Mouse (Mus musculus) c-Kit-negative CD71-positive TER-119-positive erythroid progenitor cells, embryonic 14.5 days (primary cell): ENCODE results near the gene Cirbp.

Experiments used
- DNase-seq: peaks from one replicate; pipeline ENCODE4 v3.0.0-alpha.2; 2013; ENCODE audit warnings: low read depth, low spot score

The Cirbp gene

DNA sequence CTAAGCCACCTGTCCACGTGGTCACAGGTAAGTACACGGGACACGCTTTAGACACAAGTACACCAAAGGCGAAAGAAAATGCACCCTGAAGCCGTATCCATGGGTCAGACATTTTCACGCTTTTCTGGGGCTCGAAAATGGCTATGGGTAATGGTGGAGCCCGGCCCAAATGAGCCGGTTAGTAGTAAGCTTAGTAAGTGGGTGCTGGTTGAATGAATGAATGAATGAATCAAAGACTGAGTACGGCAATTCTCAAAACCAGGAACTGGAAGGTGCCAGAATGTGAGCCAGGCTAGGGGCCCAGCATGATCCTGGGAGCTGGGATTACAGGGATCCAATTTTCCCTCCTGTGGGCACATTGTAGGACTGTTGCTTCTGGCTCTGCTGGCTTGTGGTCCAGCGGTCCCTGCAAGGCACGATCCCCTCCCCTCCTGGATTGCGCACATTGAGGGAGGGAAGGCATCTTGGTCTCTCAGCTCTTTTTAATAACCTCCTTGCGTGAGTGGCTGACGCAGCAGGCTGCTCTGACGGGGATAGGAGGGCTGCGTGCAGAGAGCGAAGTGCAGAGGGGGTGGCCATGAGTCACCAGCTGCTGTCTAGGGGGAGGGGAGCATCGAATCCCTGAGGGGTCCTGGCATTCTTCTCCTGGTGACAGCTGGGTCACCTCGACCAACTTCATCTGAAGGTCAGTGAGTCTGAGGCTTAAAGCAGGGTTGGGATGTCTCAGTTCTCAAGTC, at the start of gene Cirbp:
Gene Cirbp (plus strand): TSS at position 594 of the 737 bp plus-strand sequence.
- DNase-seq, result no peak

DNA sequence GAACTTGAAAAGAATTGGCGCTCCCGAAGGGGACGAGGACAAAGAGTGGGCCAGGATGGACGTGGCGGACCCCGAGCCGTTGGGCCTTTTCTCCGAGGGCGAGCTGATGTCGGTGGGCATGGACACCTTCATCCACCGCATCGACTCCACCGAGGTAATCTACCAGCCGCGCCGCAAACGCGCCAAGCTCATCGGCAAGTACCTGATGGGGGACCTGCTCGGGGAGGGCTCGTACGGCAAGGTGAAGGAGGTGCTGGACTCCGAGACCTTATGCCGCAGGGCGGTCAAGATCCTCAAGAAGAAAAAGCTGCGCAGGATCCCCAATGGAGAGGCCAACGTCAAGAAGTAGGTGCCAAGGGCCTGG, 49.2 kb upstream of the Cirbp start:
- DNase-seq, result no peak

DNA sequence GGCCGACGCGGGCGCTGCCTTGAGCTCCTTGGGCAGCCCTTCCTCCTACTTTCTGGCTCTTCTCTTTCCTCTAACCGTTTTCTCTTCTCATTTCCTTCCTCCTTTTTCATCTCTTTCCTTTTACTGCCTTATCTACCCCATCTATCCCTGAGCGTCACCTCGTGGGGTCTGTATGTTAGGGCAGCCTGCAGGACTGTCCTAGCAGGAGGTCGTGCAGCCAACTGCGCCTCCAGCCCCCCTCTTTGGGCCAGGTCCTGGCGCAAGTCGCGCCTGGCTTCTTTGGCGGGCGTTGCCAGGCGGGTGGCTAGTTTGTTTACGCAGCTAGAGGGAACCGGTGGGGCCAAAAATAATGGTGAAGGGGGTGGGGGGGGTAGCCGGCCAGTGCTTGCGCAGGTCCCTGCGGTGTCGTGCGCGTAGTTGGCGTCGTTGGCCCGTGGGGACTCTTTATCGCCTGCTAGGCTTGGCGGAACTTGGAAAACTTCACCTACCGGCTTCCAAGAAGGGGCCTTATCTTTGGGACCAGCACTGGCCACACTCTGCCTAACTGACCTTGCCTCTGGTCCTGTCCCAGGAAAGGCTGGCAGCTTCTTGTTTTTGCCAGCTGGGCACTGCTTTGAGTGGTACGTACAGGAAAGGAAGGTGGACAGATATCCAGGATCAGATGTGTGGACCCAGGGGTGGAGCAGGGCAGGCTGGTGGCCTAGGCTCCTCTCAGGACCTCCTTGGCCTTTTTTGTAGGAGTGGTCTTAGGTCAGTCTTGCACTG, 48.7 kb upstream of the Cirbp start:
- DNase-seq, result peak; percentile 69

DNA sequence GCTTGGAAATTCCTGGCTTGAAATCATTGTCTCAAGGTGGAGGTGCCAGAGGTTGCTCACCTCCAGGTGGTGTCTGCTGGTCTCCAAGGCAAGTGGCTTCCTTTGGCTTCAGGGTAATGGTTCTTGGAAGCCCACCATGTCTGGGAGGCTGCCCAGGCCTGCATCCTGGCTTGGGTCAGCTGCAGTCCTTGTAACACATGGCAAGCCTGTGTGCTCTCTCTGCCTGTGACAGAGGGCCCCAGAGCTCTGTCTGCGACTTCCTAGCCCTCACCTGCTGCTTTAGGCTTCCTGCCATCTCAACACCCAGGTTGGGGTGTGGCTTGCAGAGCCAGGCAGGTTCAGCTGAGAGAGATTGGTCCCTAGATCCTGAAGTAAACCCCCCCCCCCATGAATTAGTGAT, 48.0 kb upstream of the Cirbp start:
- no peak for DNase-seq

DNA sequence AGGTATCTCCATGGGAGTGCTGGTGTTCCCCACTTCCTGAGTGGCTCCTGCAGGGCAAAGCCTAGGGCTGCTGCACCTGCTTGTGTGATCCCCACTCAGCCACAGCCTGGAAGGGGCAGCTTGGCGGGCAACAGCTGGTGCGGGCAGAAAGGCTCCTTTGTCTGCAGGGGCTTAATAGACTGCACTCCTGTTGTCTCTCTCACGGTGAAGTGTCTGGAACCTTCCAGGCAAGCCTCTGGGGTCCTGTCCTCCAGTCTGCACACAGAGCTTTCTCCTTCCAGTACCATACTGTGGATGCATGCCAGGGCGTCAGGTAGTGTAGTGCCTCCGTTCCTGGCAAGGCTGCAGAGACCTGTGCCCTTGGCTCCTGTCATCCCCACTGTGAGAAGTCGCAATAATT, 47.2 kb upstream of the Cirbp start:
- no peak for DNase-seq

DNA sequence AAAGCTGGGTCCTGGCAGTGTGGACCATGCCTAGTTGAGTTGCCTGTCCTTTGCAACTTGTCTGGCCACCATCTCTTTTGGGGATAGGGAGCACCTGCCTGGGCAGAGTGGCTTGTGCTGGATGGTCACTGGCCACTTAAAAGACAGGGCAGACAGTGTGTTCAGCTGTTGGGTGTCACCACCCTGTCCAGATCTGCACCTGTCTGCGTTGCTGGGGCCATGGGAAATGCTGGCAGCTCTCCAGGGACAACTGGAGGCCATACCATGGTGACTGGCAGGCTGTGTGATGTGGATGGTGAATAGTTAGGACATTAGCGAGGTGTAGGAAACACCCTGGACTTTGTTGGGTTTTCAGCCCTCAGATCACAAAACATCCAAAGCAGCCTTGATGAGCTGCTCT, 45.6 kb upstream of the Cirbp start:
- DNase-seq, result no peak

DNA sequence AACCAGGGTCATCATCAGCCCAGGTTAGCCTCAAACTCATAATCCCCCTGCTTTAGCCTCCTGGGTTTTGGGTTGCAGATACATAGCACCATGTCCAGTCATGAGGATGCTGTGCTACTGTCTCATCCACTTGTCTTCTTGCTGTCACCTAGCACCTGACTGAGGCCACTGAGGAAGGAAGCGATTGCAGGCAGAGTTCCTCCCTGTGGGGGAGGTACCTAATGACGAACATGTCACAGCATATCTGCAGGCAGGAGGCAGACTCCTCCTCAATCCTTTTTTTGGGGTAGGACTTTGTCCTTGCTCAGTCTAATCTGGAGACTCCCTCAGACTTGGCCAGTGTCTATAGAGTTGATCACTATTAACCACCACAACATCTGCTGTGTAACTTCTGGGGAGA, 44.1 kb upstream of the Cirbp start:
- DNase-seq, result no peak

DNA sequence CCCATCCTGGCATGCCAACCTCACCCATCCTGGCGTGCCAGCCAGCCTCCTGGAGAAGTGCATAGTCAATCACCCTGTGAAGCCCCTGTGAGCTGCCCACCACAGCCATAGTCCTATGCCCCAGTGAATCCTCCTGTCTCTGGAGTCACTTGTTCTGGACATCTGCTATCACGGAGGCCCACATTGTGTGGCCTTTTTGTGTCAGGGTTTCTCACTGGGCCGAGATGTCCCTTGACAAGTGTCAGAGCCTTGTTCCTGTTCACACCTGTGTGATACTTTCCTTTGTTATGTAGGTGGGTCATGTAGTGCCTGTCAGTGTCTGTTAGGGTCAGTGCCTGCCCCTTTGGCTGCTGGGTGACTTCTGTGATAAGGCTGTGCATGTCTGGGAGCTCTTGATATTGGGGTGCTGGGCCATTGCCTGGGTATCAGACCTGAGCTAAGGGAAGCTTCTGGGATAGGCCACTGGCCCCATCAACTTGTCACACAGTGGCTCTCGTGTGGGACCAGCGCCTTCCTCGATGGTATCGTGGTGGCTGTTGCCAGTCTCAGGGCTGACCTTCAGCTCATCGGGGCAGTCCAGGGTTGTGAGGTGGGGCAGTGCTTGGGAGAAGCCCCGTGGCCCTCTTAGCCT, 41.7 kb upstream of the Cirbp start:
- no peak for DNase-seq

DNA sequence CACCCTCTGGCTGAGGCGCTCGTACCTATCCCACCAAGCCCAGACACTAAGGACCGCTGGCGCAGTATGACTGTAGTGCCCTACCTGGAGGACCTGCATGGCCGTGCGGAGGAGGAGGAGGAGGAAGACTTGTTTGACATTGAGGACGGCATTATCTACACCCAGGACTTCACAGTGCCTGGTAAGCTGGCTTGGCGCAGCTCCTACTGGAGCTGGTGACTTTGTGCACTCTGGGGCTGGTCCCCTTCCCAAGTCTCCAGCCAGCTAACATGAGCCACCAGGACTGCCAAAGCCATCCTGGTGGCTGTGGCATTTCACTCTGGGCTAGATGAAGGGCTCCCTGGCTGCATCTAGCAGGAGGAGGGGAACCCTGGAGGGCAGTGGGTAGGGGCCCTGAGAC, 37.9 kb upstream of the Cirbp start:
- no peak for DNase-seq

DNA sequence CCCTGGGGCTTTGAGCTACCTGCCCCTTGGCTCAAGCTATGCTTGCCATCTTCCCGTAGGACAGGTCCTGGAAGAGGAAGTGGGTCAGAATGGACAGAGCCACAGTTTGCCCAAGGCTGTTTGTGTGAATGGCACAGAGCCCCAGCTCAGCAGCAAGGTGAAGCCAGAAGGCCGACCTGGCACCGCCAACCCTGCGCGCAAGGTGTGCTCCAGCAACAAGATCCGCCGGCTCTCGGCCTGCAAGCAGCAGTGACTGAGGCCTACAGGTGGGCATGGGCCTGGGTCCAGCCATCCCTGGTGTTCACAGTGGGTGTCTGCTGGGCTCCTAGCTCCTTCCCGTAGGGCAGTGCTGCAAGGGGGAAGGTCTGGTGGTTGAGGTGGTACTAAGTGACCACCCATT, 35.9 kb upstream of the Cirbp start:
- no peak for DNase-seq

DNA sequence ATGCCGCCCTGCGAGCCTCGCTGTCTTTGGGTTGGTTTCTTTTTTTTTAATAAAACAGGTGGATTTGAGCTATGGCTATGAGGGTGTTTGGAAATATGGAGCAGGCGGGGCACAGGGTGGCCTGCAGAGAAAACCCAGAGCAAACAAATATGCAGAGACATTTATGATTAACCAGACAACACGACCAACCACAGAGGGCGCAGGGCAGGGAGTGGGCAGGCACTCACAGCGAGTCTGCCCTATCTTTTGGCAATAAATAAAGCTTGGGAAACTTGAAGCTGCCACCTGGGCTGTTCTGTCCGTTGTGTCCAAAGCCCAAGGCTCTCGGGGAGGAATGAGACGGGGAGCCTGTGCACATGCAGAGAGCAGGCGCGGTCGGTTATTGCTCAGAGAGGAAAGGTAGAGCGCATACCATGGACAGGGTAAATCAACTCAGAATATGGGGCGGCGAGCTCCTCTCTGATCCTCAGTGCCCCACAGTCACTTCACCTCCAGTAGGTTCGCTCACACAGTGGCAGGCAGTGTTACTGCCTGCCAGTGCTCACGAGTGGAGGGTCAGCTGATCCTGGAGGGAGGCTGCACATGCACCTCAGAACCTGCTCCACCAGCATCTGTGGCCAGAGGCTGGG, 35.3 kb upstream of the Cirbp start:
- no peak for DNase-seq

DNA sequence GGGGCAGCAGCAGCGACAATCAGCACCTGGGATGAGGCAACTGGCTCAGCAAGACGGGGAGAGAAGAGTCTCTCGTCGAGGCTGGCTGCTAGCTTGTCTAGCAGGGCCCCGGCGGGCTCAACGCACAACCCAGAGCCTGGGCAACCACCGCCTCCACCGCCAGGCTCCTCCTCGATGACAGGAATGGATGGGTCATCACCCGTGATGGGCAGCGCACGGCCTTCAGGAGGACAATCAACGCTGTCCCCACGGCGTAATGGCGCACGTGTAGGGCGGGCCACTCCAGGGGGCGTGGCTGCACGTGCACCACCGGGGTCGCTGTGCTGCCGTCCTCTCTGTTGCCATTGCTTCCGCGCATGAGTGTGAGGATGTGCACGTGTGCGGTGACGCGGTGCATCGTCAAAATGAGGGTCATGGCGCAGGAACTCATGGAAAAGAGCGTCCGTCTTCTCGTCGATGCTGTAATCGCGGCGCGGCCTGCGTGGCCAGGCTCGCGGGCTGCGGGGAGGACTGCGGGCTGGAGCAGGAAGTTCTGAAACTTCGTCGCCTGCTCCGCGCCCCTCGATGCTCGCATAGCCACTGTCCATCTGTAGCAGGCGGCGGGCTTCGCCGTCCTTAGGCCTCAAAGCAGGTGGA, 34.4 kb upstream of the Cirbp start:
- DNase-seq, result no peak

DNA sequence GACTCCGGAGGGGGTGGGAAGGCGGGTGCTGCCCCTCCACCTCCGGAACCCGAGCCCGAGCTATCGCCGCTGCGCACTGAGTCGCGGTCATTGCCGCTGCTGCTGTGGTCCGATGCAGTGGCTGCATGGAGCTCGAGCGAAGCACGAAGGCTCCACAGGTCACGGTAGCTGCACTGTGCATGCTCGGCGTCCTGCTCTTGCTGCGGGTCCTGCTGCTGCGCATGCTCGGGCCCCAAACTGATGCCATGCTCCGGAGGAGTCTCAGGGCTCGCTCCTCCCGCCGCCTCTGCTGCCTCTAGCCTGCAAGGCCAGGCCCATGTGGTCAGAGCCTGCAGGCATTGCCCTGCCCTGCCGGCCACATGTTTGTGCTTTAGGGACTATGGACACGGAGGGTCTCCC, 33.8 kb upstream of the Cirbp start:
- DNase-seq, result no peak

DNA sequence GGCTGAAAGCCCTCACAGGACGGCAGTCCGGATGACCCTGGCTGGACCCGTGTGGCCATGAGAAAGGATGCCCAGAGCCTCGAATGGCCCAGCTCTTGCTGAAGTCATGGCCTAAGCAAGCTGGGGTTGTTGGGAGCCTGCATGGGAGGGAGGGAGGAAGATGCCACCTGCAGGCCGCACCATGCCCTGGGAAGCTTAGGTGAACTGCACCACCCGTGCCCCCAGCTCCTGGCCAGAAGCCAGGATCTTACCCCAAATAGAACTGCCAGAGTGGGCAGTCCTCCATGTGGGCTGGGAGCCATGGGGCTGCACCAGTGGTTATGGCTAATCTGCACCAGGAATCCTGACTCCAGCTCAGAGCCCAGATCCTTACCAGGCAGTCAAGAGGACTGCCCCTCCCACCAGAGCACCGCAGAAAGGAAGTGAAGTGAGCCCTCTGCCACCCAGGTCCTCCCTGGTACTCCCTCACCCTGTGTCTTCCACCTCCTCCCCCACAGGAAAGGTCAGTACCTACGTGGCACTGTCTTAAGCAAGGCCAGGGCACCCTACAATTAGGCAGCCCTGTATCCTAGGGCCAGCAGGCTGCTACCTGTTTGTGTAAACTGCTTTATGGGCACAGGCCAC, 32.4 kb upstream of the Cirbp start:
- no peak for DNase-seq

DNA sequence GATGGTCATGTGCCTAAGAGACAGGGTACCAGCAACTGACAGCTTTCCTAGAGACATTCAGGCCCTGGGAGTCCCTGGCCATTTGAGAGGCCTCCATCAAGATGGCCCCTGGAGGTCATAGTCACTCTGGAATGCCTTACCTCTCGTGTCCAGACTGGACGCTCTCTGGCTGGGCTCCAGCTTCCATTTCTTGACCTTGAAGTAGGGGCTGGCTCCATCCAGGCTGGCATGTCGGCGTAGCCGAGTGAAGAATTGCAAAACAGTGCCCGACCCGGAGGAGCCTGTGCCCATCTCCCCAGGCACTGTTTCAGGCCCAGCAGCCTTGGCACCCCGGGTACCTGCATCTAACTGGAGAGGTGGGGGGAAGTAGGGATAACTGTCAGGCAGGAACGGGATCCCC, 31.4 kb upstream of the Cirbp start:
- DNase-seq, result no peak

DNA sequence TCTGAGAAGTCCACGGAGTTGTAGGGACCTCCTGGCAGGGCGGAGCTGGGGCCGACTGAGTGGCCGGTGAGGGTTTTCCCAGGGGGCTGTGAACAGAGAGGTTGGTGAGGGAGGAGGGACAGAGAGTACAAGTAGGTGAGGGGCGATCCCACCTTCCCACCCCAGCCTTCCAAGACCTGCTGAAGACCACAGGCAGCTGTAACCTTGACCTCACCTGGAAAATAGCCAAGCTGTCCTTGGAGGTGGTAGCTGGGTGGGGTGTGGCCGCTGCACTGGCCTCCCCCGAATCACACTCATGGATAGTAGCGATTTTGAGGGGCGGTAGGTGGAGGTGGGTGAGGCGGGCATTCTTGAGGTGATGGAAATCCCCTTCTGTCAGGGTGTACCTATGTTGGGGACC, 30.6 kb upstream of the Cirbp start:
- no peak for DNase-seq

DNA sequence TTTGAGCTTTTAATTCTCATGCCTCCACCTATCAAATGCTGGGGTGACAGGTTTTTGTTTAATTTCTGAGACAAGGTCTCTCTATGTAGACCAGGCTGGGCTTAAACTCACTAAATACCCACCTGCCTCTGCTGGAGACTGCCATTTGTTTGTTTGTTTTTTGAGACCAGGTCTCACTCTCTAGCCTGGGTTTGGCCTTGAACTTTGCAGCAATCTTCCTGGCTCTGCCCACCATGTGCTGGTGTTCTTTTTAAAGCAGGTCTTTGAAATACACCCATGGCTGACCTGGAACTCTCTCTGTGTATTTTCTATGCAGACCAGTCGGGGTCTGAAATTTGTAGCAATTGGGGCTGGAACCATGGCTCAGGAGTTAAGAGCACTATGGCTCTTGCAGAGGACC, 30.1 kb upstream of the Cirbp start:
- no peak for DNase-seq

DNA sequence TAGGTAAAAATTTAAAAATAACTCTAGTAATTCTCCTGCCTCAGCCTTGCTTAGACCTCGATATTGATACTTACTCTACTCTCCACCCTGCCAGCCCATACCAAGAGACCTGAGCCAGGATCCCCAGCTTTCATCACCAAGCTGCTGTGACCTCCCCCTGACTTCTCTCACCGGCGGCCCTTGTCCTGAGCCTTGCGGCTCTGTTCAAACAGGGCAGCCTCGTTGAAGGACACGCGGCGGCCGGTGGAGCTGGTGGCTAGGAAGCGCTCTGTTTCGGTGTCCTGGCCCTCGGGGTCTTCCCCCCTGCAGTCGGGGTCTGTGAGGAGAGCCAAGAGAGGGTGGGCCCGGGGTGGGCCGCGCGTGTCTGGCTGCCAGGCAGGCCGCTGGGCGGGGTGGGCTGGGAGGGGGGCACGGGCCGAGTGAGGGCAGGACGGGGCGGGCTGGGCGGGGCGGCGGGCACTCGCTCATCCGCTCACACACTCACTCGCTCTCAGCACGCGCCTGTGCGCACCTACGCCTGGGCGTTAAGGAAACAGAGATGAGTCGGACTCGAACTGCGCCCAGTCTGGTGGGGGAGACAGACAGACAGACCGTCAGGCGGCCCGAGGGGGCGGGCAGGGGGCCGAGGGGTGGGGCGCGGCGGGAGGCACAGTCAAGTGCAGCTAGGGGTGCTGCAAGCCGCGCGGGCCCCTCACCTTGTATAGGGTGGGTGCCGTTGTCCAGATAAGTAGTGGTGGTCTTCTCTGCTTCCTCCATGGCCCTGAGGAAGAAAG, 29.4 kb upstream of the Cirbp start:
- no peak for DNase-seq

DNA sequence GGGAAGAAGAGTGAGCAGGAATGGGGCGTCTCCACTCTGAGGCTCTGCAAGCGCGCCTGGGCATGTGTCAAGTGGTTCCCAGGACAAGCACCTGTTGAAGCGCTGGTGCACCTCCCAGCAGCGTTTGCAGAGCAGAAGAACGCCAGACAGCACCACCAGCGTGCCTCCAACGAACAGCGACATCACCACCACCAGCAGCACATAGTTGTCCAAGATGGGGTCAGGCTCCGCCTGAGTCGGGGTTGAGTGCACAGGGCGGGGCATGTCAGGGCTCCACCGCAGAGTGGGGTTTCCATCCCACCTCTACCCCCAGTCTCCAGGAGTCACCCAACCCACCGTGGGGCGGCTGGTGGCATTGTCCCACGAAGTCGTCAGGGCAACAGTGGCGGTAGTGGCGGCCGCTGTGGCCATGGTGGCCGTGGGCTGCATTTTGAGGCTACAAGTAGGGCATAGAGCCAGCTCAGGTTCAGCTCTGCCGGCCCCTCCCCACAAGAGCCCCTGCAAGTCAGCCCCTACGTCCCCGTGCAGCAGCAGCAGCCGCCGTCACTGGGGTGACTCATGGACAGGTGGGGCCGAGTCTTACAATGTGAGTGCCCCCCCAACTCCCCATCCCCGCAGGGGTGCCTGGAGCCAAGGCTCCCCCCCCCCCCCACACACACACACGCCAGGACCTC, 28.7 kb upstream of the Cirbp start:
- DNase-seq, result no peak
